Mouse (Mus musculus) adrenal gland, postnatal 4 days (tissue): Measurements from ENCODE around the gene Gm17334. TPM values are rescaled to one million over a fixed set of nuclear protein-coding genes. Genes with fewer than 3 reads are reported as not detected.

ENCODE experiments used
- DNase-seq, 2 experiments: peaks; one replicate each; pipeline ENCODE4 v3.0.0; 2021 to 2022; ENCODE audit warnings: low spot score in 2 of 2, mixed read lengths in 2 of 2
- microRNA-seq: library from miRNA; unstranded; fragments of <30 nt; microRNA quantifications from one replicate; pipeline ENCODE4 v1.2.0, GENCODE M21; 2021
- total RNA-seq, 2 experiments: library from RNA; stranded (reverse); gene quantifications; 2 replicates each; pipeline ENCODE4 v1.2.3; 2021

The Gm17334 gene
- total RNA-seq, 2 experiments from 2014 or later, result 0.82 to 1.1 TPM

DNA sequence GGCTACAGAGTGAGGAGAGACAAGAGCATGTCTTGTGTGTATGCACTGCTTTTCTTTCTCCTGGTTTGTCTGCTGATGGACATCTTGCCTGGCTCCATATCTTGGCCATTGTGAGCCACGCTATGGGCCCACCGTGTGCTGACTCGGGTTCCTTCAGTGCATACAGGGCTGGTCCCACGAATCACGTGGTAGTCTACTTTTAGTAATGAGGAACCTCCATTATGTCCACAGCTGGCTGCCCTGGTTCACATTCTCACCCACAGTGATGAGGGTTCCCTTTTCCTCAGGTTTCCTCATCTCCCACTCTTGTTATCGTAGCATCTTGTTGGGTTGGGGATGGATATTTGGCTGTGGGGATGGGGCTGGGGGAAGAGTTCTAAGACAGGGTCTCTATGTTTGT, 24.4 kb downstream of the Gm17334 start:
- DNase-seq, result no peak

GRCm38 (mm10) chr11:53747985-53748384, 25.0 kb downstream of the Gm17334 start:
- DNase-seq, result no peak

GRCm38 (mm10) chr11:53745260-53745659, 27.7 kb downstream of the Gm17334 start:
- DNase-seq, result no peak

DNA sequence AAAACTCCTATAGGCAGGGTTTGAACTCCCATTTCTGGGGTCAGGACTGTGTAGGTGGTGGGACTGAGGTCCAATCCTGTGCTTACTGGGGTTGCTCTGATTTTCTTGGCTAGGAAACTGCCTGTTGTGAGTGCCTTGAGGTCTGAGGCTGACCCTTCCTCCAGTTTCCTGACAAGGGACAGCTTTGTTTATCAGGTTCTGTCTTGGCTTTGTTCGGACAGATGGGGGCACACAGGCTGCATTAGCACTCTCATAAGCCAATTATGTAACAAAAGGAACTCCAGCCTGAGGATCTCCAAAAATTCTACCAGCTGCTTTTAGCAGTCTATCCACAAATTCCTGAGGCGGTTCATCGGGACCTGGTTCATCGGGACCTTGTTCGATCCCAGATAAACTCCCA, 30.6 kb downstream of the Gm17334 start:
- no peak for DNase-seq

DNA sequence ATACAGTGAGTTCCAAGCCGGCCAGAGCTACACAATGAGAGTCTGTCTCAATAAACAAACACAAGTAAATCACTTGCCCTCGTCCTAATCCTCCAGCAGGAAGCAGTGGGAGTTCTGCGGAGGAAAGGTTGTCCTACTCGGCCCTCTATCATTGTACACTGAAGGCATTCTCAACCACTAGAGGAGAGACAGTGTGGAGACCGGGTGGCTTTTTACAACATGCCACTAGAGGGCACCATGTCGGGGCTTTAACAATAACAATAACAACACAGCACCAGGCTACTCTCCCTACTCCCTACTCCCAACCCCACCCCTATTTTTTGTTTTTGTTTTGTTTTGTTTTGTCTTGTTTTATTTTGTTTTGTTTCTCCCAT, 35.4 kb downstream of the Gm17334 start:
- peak in 1 of 2 experiments; percentile 31 for DNase-seq

- peak; percentile 45 to 63 for DNase-seq
These were observed 36.0 kb downstream of the Gm17334 start for GRCm38 (mm10) chr11:53736771-53737572.

- DNase-seq, result peak in 1 of 2 experiments; percentile 33
These were observed 37.2 kb downstream of the Gm17334 start for GRCm38 (mm10) chr11:53735682-53736245.

DNA sequence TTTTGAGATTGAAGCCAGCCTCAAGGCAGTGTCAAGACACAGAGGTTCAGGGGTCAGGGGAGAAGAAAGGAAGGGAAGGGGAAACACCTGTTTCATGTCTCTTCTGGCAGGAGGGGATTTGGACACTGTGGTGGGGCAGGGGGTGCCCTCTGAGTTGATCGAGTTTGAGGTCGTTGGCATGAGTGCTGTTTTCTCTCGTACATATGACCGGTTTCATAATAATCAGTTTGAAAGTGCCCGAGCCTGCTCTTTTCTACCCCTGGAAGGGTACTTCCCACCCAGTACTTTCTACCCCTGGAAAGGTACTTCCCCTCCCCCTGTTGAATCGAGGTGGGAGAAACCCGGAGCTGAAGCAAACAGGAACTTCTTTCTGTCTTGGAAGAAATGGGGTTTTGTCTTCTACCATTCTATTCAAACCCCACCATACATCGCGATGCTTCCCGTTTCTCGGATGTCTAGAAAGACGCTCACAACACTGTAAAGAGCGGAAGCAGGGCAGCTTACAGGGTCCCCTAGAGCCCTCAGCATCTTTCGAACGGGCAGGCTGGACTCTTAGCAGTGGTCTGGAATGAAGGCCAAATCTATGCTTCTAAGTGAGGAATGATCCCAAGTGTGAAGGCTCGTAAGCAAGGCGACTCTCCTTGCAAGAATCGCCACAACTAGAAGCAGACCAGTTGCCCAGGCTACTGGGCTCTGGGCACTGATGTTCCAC, 37.9 kb downstream of the Gm17334 start:
- no peak for DNase-seq

GRCm38 (mm10) chr11:53734431-53734830, 38.6 kb downstream of the Gm17334 start:
- DNase-seq, result no peak

- DNase-seq, result no peak
These were observed 39.2 kb downstream of the Gm17334 start for GRCm38 (mm10) chr11:53733824-53734223.

DNA sequence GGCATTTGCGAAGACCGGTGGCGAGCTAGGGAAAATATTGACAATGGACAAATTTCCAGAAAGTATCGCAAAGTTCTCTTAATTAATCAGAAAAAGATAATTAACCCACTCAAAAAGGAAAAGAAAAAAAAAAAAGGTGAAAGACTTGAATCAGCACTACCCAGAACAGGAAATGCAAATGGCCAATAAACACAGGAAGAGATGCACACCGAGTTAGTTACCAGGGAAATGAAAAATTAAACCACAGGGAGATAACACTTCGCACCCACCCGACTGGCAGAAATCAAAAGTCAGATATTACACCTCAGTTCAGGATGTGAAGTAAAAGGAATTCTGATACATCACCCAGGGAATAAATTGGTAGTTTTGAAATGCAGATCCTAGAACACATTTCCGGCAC, 40.7 kb downstream of the Gm17334 start:
- DNase-seq, result no peak

- DNase-seq, result no peak
These were observed 41.5 kb downstream of the Gm17334 start for GRCm38 (mm10) chr11:53731457-53731856.

Small RNAs within 50 kb of the gene (microRNA-seq; reads per million reads assigned to microRNA genes)
- gene Mir7671, result not detected

Other genes starting within 250 kb of the Gm17334 start
- 10 to 100 TPM; 27.5 to 30.1 TPM for gene Kif3a, start 205.8 kb downstream of the Gm17334 start, total RNA-seq
- not detected for gene Il4, start 154.5 kb downstream of the Gm17334 start, total RNA-seq
- gene Il13, start 138.5 kb downstream of the Gm17334 start, total RNA-seq, result not detected
- 10 to 100 TPM; 21.5 to 24.4 TPM for gene Rad50, start 65.9 kb downstream of the Gm17334 start, total RNA-seq
- not detected for gene Il5, start 52.4 kb downstream of the Gm17334 start, total RNA-seq
- 10 to 100 TPM; 33.6 to 40.2 TPM for gene Irf1, start 3.2 kb downstream of the Gm17334 start, total RNA-seq
- gene Gm12216, start 86.1 kb upstream of the Gm17334 start, total RNA-seq, result 10 to 100 TPM in 1 of 2 experiments, 1 to 10 TPM in 1; 7.9 to 10.6 TPM
- 10 to 100 TPM; 22.0 to 31.1 TPM for gene Slc22a5, start 118.5 kb upstream of the Gm17334 start, total RNA-seq
- 1 to 10 TPM; 7.8 to 9.8 TPM for gene Slc22a21, start 207.1 kb upstream of the Gm17334 start, total RNA-seq